Mouse (Mus musculus) cerebellum, postnatal 14 days (tissue): ENCODE measurements at regions not wholly inside any gene's neighbourhood (a gene's known extent, or its start where the extent isn't known, plus 50 kb on each side); places are given as distances from the start of the nearest gene placed in this dataset.
"Not testable (repeated sequence)": the region's sequence is repeated elsewhere in the genome, so short reads cannot be mapped to it uniquely, and the experiment has no call there.

Experiments
- DNase-seq, 2 experiments: peaks; one replicate each; pipeline ENCODE4 v3.0.0; 2021; ENCODE audit warnings: mixed read lengths in 2 of 2

DNA sequence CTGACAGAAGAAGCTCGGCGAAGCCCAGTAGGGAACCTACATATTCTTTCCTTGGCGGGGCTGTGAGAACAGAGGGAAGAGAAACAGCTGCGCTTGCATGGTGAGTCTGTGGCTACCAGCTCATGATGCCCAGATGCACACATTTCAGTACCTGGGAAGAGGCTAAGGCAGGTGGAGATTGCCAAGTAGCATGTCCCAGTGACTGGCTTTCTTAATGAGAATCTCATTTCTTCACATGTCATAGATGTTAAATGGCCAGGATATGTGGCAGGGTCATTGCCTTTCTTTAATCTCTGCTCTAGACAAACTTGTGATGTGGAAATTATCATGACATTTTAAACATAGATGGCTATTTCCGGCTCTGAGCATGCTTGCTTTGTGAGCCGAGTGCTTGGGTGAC, 109.5 kb upstream of the Tns3 start:
- no peak for DNase-seq

- DNase-seq, result no peak
Observed at GRCm38 (mm10) chr11:8773260-8773659, 108.9 kb upstream of the Tns3 start.

DNA sequence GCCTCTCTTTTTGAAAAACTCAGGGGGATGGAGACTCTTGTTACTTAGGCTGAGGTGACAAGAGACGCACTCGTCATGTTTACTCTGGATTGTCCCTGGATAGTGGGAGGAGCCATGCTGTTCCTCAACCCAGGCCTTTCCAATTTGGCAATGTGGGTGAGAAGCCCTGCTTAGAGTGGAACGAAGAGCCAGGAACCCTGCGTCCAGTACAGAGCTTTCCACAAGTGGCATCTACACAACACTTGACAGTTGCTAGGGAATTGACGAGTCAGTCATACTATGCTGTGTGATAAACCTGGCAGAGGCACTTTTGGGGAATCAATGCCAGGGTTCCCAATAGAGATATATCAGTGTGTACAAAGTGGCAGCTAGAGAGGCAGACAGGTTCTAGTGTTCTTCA, 108.2 kb upstream of the Tns3 start:
- DNase-seq, result peak; percentile 8 to 20

DNA sequence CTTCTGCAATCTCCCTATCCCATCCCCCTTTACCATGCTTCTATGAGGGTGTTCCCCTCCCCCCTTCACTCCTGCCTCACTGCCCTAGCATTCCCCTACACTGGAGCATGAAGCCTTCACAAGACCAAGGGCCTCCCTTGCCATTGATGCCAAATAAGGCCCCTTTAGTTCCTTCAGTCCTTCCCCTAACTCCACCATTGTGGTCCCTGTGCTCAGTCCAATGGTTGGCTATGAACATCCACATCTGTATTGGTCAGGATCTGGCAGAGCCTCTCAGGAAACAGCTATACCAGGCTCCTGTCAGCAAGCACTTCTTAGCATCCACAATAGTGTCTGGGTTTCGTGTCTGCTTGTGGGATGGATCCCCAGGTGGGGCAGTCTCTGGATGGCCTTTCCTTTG, 104.4 kb upstream of the Tns3 start:
- DNase-seq, result not testable (repeated sequence)

- DNase-seq, result no peak
Observed at GRCm38 (mm10) chr11:8765541-8765885, 101.2 kb upstream of the Tns3 start.

DNA sequence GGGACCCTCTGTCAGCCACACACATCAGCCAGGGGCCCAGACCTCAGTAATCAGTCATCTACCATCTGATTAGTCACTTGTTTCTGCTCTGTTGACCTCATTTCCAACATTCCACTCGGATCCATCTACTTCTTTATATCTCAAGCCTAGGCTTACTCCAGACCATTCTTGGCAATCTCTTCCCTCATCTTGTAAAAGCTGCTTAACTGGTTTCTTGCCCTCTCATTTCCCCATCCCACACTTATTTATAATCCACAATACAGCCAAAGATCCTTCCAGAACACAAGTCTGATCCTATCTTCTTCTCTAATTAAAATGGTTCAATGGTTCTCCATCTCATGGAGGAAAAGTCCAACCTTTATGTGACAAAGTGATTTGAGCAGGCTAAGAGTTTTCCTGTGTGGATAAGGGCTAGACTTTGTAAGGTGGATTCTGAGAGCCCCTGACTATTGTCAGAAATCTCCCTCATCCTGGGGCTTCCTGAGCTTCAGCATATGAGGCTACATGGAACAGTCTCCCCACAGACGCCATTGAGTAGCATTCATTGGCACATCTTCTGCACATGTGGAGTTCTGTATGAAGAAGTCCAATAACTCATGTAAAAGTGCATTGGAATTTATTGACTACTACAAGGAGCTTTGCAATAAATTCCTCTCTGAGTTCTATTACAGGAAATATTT, 100.7 kb upstream of the Tns3 start:
- DNase-seq, result no peak

DNA sequence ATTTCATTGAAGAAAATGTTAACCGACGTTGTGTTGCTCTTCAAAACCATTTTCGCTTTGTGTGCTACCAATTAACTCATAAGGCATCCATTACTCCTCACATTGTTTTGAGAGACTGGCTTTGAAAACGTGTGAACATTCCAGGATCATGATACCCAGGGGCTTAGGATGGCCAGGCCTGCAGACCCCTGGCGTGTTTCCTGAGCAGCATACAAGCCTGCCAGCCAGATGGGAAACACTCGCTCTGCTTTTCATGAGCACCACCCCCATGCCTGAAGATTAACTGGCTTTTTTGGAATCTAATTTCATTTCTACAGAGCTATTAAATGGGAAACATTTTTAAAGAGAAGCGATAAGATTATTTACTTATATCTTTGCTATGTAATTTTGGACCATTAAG, 99.1 kb upstream of the Tns3 start:
- no peak for DNase-seq

DNA sequence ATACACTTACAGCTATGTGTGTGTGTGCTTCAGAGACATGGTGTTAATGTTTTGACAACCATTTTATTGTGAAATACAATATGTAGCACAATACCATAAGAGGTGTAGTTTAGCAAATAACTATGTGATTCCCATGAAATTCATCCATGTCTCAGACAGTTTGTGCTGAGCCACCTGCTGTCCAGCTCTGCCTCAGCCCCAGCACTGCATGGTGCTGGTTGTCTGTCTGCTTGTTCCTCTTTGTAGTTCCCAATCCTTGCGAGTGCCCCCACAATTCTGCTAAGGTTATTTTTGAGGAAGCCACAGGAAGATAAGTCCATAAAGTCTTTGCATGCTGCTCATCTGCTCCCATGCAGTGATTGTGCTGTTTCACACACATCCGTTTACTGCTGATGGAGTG, 97.8 kb upstream of the Tns3 start:
- DNase-seq, result no peak

DNA sequence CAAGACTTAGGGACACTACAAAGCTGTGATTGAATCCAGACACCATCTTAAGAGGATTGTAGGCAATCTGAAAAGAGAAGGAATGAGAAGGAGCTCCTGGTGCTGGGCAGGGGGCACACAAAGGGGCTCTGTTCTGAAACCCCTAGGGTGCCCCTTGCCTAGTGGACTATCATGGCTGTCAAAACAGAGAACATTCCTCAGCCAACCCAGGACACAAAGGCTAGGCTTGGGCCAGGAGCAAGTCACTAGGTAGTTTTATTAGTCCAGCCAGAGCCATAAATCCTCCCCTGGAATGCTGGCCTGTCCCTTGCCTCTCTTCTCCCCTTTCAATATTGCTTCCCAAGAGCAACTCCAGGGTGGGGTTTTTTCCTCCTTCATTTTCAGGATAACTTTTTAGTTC, 97.3 kb upstream of the Tns3 start:
- DNase-seq, result no peak

GRCm38 (mm10) chr11:8759858-8760257, 95.5 kb upstream of the Tns3 start:
- no peak for DNase-seq

DNA sequence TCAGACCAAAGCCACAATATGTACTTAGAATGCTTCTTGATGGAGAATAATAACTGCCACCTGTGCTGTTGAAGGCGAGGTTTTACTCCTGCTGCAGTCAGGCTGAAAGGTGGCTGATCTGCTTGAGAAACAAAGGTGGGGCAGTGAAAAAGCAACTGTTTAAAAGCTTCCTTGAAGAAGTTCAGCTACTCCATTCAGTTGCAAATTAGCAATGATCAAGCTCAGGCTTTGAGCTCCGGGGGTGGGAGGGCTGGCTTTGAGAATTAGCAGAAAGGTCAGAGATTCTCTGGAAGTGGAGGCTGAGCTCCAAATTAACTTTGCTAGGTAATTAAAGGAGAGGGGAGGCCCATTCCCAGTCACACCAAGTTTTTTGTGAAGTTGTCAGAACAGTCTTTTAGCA, 90.2 kb upstream of the Tns3 start:
- DNase-seq, result not testable (repeated sequence)

- not testable (repeated sequence) for DNase-seq
Observed at GRCm38 (mm10) chr11:8735784-8736183, 71.4 kb upstream of the Tns3 start.

DNA sequence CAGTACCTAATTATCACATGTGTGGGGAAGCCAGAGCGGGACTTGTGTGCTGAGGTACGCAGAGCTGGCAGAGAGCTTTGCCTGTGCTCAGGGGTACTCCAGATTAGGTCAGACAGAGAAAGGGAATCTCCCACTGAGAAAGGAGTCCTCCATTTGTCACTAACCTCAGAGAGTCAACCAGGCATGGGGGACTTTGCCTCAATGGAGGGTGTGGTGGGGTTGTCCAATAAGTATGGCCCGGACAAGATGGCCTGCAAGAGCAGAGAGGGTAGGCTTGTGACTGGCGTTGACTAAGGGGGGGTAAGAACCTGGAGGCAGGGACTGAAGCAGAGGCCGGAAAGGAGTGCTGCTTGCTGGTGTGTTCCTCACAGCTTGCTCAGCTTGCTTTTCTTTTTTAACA, 62.7 kb upstream of the Tns3 start:
- no peak for DNase-seq

DNA sequence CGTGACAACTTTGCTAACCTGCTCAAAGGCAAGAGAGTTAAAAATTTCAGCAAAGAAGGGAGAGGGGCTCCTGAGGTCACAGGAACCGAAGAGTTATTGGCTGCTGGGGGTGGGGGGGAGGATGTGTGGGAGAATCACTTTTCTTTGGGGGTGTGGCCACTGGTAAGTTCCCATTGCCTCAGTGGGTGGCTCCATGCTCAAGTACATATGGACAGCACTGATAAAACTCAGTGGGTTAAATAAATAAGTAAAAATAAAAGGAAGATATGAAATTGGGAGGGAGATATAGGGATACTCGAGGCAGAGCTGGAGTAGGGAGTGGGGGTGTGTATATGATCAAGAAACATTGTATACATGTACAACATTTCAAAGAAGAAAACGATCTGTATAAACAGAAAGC, 61.2 kb upstream of the Tns3 start:
- no peak for DNase-seq

DNA sequence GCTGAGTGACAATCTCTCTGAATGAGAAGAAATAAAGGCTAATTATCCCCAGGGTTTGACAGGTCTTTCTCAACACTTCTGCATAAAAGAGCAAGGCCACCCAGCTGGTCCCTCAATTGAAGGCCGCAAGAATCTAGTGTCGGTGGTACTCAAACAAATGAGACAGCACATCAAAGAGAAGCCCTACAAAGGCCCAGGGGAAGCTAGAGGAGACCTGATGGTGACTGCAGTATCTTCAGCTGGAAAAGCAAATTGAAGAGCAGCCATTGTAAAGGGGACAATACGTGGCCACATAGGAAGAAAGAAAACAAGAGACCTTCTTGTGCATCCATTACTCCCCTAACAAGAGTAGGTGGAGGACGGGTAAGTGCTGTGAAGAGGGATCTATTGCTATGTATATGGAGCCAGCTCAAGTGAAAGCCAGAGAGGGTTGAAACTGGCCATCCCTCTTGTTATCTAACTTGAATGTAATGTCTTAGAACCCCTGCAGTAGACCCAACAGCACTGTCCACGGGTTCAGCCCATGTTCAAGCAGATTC, 58.8 kb upstream of the Tns3 start:
- no peak for DNase-seq

DNA sequence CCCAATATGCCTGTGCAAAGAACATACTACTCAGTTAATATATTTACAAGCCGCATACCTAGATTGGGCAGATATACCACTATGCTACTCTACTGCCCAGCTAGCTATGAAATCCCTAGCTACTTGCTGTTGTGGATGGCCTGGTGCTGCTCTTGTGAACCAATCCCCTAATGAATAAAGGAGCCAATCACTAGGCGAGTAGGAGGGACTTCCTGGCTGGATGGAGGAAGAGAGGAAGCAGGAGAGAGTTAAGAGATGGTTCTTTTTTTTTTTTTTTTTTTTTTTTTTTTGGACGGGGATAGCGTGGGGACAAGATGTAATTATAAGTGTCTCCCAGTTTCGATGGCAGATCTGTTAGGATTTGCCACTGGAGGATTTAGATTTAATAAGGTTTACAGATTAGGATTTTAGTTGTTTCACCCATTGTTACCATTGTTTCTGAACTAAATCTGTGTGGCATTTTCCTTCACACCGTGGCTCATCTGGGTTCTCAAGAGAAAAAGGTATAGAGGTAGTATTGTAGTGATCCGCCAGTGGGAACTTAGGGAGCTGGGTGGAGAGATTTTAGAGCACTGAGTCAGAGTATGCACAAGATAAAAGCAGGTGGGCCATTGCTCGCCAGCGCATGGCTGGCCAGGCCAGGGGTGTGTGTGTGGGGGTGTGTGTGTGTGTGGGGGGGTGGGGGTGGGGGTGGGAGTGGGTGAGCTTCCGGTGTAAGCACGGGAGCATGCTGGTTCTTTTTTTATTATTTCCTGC, 55.1 kb upstream of the Tns3 start:
- no peak for DNase-seq

DNA sequence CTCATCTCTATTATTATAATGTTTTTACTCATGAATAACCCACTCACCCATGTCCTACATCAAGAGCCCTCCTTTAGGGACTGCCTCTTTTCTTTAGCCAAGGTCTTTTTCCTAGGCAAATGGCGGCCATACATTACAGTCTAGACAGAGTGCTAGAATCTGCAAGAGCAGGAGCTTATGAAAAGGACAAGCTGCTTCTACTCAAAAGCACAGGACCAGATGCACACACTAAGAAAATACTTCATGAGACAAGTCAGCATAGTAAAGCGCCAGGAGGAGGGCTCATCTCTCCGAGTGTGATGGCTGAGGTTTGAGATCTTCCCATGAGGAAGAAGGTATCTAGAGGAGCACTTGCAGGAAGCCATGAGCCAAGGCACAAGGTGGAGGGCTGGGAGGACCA, 53.4 kb upstream of the Tns3 start:
- no peak for DNase-seq

DNA sequence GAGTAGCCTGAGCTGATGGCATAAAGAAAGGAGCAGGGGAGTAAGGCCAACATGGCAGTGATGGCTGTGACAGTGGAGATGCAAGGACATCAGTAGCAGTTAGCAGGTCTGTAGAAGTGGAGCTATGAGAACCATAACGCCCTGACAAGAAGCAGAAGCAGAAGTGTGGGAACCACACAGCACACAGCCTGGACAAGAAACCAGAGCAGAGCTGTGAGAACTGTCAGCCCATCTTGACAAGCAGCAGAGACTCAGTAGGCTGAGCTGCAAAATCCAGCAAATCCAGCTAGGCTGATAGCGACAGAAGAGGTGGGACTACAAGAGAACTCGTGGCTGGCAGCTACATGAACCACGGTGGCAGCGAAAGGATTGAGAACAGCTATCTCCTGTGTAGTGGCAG, 52.5 kb upstream of the Tns3 start:
- no peak for DNase-seq

- DNase-seq, result no peak
Observed at GRCm38 (mm10) chr11:8715775-8716174, 51.4 kb upstream of the Tns3 start.
